Mouse (Mus musculus) thymus, adult 18-20 months (tissue): ENCODE measurements around the gene Sipa1l2.
A peak's percentile ranks its signal among the peaks of the same experiment; 100 is the strongest.

Source experiments
- DNase-seq, 2 experiments: peaks; one replicate each; pipeline ENCODE4 v3.0.0; 2022; ENCODE audit warnings: mixed read lengths in 2 of 2

Sipa1l2 gene

DNA sequence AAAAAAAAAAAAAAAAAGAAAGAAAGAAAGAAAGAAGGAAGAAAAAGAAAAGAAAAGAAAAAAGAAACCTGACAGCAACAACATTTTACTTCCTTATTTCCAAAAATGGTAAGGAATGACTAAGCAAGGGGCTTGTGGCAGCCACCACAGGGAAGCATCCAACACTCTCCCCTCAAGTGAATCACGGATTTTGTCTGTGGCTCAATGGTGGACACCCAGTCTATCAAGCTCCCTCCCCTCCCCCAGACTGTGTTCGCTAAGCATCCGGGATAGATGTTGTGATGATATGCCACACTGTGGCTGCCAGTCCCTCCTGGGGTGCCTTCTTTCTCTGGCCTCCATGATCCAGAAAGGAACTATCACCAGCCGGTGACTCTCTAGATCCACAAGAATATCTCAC lies 6.5 kb upstream of the Sipa1l2 start:
- DNase-seq = no peak

DNA sequence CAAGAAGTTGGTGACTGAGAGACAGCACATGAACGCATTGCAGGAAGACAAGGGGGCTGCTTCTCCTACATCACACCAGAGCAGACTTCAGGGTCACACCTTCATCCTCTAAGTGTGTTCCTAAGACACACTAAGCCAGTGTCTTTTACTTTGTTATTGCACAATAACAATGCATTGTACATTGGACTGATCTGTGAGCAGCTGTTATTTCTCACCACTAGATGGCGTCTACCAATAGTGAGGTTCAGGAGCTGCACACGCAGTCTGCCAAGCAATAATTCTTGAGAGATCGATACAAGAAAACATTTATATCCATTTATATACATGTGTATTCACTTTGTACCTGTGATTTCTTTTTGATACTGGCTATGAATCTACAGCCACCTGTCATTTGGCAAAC lies 4.7 kb upstream of the Sipa1l2 start:
- no peak for DNase-seq

DNA sequence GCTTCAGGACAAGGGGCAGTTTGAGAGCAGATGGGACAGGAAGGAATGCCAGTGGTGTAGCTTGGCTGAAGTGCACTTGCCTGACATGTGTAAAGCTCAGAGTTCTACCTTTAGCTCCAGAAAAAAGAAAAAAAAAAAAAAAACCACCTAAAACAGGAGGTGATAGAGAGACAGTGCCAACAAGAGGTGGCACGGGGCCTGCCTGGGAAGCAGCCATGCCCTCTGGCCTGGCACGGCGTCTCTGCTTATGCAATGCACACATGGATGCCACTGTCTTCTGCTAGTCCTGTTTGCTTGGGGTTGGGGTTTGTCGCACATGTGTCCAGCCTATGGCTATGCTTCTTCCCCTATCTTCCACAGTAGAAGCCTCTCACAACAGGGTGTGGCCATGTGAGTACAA lies 2.6 kb upstream of the Sipa1l2 start:
- DNase-seq = no peak

DNA sequence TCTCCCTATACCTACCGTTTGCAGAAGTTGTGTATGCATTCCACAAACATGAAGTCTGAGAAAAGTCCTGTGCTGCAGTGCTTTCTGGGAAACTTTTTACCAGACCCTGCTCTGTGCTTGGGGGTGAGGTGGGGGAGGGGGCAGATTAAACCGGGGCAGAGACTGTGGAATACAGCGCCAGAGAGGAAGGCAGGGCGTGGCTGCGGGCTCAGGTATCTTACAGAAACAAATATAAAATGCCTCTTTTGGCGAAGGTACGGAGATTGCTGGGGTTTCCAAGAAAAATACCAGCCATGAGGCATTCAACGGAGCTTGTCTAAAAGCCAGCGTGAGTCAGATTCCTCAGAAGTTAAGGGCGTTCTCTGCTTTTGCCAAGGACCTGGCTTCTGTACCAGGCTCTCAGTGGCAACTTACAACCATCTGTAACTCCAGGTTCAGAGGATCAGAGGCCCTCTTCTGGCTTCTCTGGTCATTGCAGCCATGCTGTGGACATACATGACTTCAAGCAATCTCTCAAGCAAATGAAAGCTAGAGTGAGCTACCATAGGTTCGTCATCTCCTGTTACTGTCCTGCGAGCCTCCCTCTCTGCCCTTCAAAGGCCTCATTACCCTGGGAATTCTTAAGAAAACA lies 1.3 kb upstream of the Sipa1l2 start:
- DNase-seq = peak in 1 of 2 experiments; percentile 18

DNA sequence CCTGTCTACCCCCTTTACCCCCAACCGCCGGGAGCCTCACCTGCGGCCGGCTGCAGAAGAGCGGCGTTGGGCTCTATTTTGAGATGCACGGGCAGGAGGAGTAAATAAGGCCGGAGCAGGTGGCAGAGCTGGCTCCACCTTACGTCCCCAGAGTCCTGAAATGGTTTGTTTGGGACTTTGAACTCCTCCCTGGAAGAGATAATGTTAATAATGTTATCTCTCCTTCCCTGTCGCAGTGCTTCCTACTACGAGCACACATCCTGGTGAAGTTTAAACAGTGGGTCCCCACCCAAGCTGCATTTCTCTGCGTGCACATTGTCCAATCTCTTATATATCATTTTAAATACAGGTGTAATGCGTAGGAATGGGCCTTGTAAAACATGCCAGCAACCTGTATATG lies 781 bp upstream of the Sipa1l2 start:
- no peak for DNase-seq

DNA sequence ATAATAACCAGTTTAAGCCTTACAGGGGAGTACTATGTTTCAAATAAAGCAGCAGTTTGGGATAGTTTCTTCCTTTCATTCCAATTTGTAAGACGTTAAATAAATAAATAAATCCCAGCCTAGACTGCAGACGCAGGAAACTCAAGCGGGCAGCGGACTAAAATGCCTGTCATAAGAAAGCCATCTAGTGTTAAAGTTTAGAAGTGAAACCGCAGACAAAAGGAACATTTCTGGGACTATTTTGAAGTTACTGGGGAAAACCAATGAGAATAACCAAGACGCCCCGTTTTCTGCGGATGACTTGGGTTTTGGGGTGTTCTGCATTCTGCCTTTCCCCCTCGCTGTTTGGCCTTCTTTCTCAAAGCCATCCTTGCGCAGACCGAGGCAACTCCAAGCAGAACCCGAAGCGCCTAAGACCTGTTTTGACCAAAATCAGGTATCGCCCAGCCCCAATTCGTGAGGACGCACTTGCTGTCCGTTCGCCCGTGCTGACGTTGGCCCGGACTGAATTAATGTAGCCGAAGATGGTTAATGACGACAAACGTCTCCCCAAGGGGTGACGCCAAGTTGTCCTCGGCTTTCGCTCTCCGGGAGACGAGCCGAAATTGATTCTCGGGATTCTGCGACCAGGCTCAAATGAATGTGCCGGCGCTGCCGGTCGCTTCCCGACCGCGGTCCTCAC lies 616 bp downstream of the Sipa1l2 start:
- DNase-seq = peak in 1 of 2 experiments; percentile 34

DNA sequence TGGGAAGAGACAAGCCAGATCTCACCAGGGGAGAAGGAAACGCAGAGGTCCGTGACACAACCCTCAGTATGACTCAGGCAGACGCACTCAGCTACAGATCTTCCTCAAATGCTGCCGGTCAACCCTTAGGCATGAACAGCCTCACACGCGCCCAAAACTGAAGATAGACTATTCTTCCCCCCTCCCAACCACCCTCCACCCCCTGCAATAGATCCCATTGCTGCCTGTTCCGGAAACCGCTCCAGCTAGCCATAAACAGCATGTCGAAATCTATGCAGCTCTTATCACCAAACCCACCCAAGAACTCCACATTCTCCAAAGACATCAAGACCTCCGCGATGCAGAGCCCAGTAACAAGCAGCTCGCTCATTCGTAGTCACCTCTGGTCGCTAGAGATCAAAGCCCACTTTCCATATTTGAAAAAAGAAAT lies 1.2 kb downstream of the Sipa1l2 start:
- DNase-seq = peak in 1 of 2 experiments; percentile 11

DNA sequence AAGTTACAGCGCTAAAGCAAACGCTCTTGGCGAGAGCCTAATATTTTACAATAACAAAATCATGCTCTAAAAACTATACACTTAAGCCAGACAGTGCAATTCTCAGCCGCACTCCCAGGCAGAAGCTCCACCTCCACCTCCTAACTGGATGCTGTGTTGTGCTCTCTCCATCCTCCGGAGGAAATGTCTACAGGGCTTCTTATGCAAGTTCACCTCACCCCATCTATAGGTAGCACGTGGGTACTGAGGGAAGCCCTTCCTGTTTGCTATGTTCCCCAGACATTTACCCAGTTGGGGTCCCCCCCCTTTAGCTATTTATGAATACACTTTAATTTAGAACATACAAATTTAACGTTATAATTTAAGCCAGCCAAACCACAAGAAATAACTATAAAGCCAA lies 2.0 kb downstream of the Sipa1l2 start:
- peak in 1 of 2 experiments; percentile 33 for DNase-seq

DNA sequence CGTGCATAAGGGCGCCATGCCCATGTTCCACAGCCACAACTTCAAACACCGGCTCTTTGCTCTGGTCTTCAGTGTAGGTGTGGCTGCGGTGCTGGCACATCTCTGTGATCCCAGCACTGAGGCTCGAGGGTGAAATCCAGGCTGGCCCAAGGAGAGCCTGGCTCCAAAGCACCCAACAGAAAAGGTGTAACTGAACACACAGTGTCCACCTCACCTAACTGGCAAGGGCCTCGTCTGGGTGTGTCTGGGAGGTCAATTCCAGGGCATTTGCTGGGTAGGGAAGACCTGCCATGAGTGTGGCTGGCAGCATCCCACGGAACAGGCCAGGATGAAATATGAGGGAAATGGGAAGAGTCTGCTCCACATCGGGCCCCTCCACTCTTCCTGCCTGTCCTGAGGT lies 6.7 kb downstream of the Sipa1l2 start:
- no peak for DNase-seq

DNA sequence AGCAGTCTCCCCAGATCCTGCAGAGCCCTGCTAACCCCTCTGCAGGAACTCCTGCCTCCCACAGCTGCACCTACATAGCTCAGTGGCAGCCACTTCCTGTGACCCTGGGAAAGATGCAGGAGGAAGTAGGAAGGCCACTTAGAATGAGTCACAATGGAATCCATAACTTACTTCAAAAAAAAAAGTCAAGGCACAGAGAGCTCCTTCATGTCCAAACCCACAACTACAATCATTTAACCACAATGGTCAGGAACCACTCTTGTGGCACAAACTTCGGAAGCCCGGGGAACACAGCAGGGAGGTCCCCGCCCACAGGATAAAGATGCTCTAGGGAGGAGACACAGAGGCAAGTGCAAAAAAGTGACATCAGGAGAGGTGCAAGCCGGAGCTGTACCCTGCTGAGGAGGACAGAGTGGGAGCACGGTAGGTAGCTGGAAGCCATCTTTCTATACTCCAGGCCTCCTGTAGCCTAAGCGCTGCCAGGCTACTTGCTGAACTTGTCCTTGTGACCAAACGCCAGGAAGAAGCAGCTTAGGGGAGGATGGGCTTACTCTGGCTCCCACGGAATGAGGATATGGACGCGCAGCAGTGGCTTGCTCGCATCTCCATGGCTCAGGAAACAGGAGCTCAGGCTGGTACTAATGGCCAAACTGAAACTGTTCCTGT lies 8.7 kb downstream of the Sipa1l2 start:
- DNase-seq = peak in 1 of 2 experiments; percentile 16

DNA sequence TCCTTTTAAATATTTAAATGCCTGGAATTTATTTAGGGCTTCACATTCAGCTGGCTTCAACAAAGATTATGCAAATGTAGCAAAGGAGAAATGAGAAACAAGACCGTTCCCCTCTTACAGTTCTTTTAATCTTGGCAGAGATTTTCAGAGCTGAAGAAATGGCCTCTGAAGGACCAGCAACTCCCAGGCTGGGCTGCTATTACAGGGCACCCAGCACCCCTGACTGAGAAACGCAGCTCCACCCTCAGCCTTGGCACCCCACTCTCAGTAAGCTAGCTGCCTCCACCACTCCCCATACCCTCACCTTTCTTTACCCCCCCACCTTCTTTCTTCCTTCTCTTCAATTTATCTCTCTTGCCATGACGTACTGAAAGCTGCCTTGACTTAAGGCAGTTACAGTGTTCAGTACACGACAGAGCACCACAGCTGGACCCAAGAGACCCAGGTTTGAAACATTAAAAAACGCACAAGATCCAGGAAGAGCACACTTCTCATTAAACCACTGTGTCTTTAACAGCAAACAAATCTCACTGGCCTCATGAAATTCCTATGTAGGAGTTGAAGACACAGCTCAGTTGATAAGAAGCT lies 10.4 kb downstream of the Sipa1l2 start:
- DNase-seq = no peak

DNA sequence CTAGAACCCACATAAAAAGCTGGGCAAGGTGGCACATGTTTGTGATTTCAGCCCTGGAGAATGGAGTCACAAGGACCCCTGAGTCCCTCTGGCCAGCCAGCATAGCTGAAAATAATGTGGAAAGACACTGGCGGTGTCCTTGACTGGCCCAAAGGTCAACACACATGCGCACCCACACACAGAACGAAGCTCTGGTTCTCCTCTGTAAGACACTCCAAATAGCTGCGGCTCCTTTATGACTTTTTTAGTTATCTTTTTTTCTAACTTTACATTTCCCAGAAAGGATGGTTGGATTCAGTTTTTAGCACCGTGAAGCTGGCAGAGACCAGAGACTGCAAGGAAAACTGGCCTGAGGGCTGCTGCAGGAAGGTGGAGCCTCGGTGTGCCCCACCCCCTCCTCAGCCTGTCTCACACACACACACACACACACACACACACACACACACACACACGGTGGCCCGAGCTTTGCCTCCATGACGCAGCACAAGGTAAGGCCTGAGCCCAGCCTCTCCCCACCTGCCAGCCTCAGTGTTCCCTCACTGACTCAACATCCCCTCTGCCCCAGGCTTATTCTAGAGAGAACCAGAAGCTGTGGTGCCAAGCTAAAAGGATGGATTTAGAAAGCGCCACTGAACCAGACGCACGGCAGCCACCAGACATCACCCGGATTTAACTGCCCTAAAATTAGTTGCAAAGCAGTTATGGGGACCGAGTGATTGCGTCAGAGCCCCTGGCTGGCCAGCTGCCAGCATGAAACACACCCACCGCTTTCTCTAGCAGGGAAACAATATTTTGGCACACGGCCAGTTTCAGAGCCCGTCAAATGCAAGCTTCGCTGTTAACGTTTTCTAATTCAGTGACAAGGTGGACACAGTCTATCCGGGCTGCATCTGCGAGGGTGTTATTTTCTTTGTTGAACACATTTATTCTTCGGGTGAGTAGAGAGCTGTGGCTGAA lies 11.2 kb downstream of the Sipa1l2 start:
- peak; percentile 43 to 68 for DNase-seq

DNA sequence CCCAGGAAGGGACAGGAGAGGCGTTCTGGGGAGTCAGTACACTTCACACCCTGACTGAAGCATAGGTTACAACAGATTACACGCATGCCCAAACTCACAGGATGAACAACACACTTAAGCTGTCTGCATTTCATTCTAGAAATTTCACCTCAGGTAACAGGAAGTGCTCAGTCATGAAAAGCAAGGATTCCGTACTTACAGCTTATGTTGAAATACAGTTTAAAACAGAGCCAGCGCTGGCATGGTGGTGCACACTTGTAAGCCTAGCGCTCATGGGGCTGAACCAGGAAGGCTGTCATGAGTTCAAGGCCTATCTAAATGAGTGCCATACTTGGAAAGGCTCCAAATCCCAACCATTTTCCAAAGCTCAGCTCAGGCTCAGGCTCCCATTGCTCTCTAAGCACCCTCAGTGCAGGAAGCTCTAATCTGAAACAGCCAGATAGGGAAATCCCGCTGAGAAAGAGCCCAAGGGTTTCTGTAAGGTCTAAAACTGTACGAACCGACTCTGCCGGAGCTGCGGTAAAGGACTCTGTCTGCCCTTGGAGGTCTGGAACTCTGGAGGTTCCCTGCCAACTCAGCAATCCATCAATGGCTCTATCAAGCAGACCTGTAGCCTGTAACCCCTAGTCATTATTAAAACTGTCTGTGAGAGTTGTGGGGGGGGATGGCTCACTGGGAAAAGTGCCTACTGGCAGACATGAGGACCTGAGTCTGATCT lies 12.1 kb downstream of the Sipa1l2 start:
- no peak for DNase-seq

DNA sequence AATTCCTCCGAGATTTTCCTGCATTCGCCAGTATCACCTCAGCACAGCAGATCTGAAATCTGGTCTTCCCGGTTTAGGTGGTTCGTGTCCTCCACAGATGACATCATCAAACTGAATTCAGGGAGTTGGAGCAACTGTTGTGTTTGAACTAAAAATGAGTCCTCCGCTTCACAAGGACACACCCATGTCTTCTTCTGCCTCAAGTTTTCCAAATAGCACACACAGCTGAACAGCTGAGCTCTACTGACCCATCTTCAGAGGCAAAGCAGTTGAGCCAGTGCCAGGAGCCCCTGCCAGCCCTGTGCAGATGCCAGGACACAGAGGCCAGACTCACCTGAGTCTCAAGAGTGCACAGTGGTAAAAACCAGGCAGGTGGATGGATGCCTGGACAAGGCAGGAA lies 12.9 kb downstream of the Sipa1l2 start:
- DNase-seq = no peak

DNA sequence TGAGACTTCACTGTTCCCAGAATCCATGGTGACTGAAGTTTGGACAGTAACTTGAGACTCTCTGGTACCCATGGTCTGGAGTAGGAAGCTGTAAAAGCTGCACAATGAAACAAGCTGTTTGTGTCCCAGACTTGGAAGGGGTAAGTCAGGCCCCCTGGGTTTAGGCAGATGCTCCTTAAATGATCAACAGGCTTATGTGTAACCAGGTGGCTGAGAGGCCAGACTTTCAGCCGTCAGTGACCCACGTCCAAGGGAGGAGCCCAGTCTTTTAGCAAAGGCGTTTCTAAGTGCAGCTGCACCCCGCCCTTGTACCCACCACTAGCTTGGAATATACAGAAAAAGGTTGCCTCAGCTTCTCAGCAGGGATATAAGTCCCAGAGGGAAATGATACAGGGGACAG lies 19.0 kb downstream of the Sipa1l2 start:
- no peak for DNase-seq

DNA sequence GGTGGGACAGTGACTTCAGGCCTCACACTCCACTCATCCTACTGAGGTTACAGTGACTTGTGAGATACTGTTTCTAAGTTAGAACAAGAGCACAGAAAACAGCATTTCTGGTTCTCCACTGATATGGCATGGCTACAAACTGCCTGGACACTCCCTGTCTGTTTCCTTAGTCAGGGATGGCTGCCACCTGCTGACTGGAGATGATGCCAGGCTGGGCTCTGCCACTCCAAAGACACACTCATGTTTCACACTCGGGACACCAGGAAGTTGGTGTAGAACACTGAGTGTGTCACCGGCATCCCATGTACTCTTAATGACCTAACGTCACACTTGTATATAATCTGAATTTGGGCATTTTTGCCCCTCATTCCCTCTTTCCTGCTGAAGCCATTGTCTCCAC lies 22.3 kb downstream of the Sipa1l2 start:
- DNase-seq = no peak

DNA sequence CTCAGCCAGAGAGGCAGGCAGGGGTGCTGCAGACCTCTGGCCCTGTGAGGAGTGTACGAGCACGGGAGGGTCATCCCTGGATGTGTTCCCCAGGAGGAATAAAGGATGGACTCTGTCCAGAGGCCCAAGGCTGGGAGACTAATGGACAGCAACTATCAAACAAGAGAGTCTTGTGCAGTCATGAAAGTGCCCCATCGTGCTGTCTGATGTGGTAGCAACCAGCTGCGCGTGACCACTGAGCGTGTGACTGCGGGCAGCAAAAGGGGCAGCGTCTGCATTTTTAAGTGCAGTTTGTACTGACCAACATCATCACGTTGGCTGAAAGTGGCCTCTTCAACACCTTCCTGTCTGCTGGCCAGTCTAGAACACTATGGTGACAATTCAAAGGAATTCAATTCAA lies 23.7 kb downstream of the Sipa1l2 start:
- no peak for DNase-seq

DNA sequence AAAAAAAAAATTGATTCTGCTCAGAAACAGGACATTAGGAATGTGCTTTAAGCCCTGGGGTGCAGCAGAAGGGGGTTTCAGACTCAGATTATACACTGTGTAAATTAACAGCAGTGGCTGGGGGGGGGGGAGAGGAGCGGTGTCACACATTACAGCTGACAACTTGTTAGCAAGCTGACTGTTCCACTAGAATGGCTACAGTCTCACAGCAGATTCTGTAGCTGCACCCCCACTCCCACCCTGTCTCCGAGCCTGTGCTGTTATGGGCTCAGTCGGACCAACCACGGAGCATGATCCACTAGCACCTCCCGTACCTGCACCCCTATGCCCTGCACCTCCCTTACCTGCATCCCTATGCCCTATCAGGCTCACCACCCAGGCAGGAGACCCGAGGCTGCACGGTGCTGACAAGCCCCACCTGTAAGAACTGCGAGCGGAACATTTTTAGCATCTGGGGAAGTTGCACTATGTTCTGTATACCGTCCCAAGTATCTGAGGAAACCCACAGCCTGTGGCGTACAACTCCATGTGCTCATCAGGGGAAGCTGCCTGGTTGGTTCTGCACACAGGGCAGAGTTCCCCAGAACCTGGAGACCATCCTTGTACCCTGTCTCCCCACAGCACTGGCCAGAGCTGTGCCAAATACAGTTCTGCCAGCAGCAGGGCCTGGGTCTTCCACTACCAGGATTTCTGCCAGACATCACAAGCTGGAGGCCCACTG lies 26.6 kb downstream of the Sipa1l2 start:
- no peak for DNase-seq

DNA sequence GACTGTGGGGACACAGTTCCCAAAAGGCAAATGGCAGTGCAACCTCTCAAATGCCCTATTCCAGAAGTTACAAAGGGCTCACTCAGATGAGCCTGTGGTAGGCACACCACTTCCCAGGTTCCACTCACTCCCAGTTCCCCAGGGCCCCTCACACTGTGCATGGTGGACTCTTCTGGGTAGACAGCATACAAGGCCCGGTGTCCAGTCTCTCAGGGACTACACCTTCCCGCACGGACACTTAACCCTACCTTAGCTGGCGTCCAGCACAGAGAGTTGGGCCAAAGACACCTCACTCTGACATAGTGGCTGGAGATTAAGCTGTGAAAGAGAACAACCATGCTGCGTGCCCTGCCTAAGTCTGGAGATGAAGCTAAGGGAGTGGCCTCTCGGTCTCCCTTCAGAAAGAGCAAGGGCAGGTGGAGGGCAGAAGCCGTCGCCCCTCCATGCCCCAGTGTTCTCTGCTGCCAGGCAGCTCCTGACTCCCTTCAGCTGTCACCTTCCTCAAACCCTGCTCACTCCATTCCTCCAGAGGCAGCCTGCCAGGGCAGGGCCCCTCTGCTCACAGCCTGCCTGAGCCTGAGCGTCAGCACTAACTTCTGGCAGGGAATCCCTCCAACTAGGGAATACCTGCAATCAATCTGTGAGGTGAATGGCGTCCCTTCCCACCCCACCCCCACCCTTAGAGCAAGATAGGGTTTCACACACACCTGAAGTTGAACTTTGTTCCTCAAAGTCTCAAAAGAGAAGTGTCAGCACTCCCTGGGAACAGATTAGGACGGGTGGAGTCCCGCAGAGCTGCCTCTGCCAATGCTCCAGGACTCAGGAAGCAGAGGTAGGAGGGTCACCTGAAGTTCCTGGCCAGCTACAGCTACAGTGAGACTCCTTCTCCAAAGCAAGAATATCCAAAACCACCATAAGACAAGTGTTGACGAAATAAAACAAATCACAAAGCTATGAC lies 30.3 kb downstream of the Sipa1l2 start:
- no peak for DNase-seq

DNA sequence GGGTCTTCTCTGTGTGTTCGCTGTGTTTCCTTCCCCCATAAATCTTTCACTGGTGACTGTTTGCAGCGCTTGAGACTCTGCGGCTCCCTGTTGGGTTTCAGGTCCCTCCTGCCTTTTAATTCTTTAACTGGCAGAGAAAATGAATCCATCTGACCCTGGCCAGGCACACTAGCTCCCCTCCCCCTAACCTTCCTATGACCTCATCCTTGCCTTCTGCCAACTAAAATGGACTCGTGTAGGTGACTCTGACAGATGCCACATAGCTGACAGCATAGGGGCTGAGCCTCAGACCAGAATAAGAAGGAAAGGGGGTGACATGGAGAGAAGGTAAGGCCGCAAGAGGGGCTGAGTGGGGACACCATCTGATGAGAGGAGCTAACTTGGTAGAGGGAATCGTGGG lies 31.3 kb downstream of the Sipa1l2 start:
- no peak for DNase-seq
